Mouse (Mus musculus) kidney, embryonic 16.5 days (tissue): ENCODE measurements around the gene Rsph6a. TPM values are rescaled to one million over a fixed set of nuclear protein-coding genes. Genes with fewer than 3 reads are reported as not detected.

Source experiments
- ATAC-seq: fragments of 200-750 bp; cut with Nextera tagmentation; 2 replicates; pipeline ENCODE4 v1.8.0; 2017; ENCODE audit warnings: moderate TSS enrichment; ENCODE audit not compliant: low FRiP score, low TSS enrichment
- H3K27ac ChIP-seq: fragments of 300-500 bp; sonication (generic); 2 replicates; pipeline ENCODE4 v1.5.1; 2014; ENCODE audit warnings: low read length
- H3K27me3 ChIP-seq: fragments of 300-500 bp; sonication (generic); 2 replicates; pipeline ENCODE4 v1.6.1; 2014; ENCODE audit warnings: low read length, control low read depth, mixed read lengths; ENCODE audit not compliant: insufficient read depth
- H3K36me3 ChIP-seq: fragments of 300-500 bp; sonication (generic); 2 replicates; pipeline ENCODE4 v1.6.1; 2014; ENCODE audit warnings: low read length, control low read depth, mixed read lengths; ENCODE audit not compliant: insufficient read depth
- H3K4me1 ChIP-seq: fragments of 300-500 bp; sonication (generic); 2 replicates; pipeline ENCODE4 v1.6.1; 2014; ENCODE audit warnings: low read length, control low read depth, mixed read lengths; ENCODE audit not compliant: insufficient read depth
- H3K4me2 ChIP-seq: fragments of 300-500 bp; sonication (generic); replicated peaks from 2 replicates; pipeline ENCODE4 v1.6.1; 2014; ENCODE audit warnings: low read depth, low read length
- H3K4me3 ChIP-seq: fragments of 300-500 bp; sonication (generic); 2 replicates; pipeline ENCODE4 v1.5.1; 2014; ENCODE audit warnings: mild to moderate bottlenecking, low read length
- H3K9ac ChIP-seq: fragments of 300-500 bp; sonication (generic); replicated peaks from 2 replicates; pipeline ENCODE4 v1.6.1; 2014; ENCODE audit warnings: low read length
- H3K9me3 ChIP-seq: fragments of 300-500 bp; sonication (generic); 2 replicates; pipeline ENCODE4 v1.6.1; 2016; ENCODE audit warnings: low read length, control low read depth
- WGBS: fragments of 180-500 bp; shearing (Covaris S2); extraction: QIAGEN DNeasy Blood & Tissue Kit; methylation state at CpG from one replicate; pipeline ENCODE4 v1.1.7; 2014; 5-methylcytosine and 5-hydroxymethylcytosine counted together
- polyA plus RNA-seq: library from polyadenylated mRNA; unstranded; fragments of >200 nt; fragmentation: Nextera tagmentation; extraction: Ambion mirVana; gene quantifications from 2 replicates; pipeline ENCODE4 v1.2.1, GENCODE M21; 2015

The Rsph6a gene
- polyA plus RNA-seq, 1 experiment from 2014 or later: not detected

DNA sequence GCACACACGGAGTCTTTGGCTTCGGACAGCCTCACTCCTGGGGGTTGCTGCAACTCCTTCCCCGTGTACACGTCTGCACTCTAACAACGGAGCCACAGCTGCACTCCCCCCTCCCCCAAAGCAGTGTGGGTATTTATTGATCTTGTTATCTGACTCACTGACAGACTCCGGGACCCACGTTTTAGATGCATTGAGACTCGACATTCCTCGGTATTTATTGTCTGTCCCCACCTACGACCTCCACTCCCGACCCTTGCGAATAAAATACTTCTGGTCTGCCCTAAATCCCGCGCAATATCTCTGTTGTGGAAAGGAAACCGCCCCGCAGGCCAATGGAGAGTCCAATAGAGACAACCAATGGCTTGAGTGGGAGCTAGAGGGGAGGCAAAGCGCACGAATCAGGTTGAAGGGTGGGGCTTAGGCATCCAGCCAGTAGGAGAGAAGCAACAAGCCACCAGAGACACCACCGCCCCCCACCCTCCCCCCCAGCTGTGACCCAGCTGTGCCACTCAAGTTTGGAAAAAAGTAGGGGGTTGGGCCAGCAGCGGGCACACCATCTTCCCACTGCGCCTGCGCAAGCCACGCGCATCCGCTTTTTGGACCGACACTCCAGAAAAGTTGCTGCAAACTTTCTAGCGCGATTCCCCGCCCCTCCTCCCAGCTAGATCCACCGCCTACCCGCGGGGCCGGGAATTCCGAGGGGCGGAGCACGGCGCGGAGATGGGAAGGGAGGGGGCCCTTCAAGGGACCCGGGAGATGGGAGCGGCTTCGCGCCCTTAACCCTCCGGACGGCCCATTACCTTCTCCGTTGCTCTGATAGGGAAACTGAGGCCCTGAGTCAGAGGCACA, 39.3 kb downstream of the Rsph6a start:
- peak overlapping the region; percentile 99 for H3K27ac ChIP-seq
- peak overlapping the region; percentile 84 for H3K4me3 ChIP-seq
- peak overlapping the region; percentile 93 for H3K9ac ChIP-seq
- peaks cover 11% of the 10 kb centered on the region; the same call in 1 of the 2 replicates for H3K36me3 ChIP-seq
- H3K4me2 ChIP-seq: peak overlapping the region; percentile 93
- H3K9me3 ChIP-seq: no peaks in the 10 kb centered on the region
- under 1% methylated on average over 45 of the region's 45 CpGs for WGBS
- peaks cover 38% of the 10 kb centered on the region for H3K4me1 ChIP-seq
- peak; percentile 87 for ATAC-seq
- H3K27me3 ChIP-seq: no peaks in the 10 kb centered on the region

DNA sequence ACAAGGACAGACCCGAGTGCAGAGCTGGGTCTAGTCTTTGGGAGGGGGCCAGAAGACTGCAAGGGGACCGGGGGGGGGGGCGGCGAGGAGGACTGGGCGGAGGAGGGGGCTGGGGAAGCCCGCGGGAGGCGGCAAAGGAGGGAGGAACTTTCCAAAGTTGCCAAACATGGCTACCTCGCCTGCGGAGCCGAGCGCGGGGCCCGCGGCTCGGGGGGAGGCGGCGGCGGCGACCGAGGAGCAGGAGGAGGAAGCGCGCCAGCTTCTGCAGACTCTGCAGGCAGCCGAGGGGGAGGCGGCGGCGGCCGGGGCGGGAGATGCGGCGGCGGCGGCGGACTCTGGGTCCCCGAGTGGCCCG, 40.0 kb downstream of the Rsph6a start, which contains the start of gene Six5:
Six5 (plus strand) TSS at position 124 of the 355 bp plus-strand sequence.
- Histone ChIP-seq H3K27me3 (no peaks in the 10 kb centered on the region), H3K4me2 (peak within 1 kb of the TSS; percentile 93), H3K27ac (peak within 1 kb of the TSS; percentile 99), H3K36me3 (peaks cover 10% of the 10 kb centered on the region; the same call in 1 of the 2 replicates), H3K9ac (peak within 1 kb of the TSS; percentile 93), H3K4me1 (peaks cover 38% of the 10 kb centered on the region), H3K9me3 (no peaks in the 10 kb centered on the region), H3K4me3 (peak within 1 kb of the TSS; percentile 84)
- no peak for ATAC-seq
- WGBS: 0% methylated on average over 9 of the region's 36 CpGs

DNA sequence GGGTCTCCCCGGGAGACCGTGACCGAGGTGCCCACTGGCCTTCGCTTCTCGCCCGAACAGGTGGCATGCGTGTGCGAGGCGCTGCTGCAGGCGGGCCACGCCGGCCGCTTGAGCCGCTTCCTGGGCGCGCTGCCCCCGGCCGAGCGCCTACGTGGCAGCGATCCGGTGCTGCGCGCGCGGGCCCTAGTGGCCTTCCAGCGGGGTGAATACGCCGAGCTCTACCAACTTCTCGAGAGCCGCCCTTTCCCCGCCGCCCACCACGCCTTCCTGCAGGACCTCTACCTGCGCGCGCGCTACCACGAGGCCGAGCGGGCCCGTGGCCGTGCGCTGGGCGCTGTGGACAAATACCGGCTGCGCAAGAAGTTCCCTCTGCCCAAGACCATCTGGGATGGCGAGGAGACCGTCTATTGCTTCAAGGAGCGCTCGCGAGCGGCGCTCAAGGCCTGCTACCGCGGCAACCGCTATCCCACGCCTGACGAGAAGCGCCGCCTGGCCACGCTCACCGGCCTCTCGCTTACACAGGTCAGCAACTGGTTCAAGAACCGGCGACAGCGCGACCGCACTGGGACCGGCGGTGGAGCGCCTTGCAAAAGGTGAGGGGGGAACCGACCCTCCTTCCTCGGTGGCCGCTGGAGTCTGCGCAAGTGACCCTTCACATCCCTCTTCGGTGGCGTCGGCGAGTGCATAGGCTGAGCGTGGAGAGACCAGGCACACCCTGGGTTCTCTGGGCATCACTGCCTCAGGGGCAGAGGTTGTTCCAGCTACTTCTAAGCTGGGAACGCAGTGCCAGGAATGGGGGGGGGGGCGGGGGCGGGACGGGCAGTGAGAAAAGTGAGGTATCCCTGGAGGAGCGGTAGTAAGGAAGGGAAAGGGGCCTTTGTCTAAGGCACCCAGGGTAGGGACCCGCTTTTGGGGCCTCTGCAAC, 40.6 kb downstream of the Rsph6a start:
- H3K36me3 ChIP-seq: peaks cover 10% of the 10 kb centered on the region; the same call in 1 of the 2 replicates
- peak overlapping the region; percentile 84 for H3K4me3 ChIP-seq
- peak overlapping the region; percentile 93 for H3K9ac ChIP-seq
- WGBS: under 1% methylated on average over 86 of the region's 87 CpGs
- peak overlapping the region; percentile 93 for H3K4me2 ChIP-seq
- no peak; the same call in 1 of the 2 replicates for ATAC-seq
- no peaks in the 10 kb centered on the region for H3K9me3 ChIP-seq
- H3K4me1 ChIP-seq: peaks cover 38% of the 10 kb centered on the region
- peak overlapping the region; percentile 99 for H3K27ac ChIP-seq
- no peaks in the 10 kb centered on the region for H3K27me3 ChIP-seq

DNA sequence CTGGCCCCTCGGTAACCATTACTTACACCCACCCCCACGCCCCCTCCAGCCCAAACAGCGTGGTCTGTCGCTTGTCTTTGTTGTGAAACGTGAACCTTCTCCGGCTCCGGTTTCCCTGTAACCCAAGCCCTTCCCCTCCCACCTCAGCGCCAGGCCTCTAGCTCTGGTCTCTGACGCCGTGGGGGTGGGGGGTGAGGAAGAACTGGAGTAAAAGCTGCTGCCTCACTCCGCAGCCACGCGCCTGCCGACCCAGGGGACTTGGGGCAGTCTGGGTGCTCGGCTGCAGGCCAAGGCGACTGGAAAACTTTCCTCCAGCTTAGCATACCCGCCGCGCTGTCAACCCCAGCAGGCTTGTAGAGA, 41.2 kb downstream of the Rsph6a start:
- ATAC-seq: peak; percentile 14; the same call in 1 of the 2 replicates
- Histone ChIP-seq H3K4me3 (peak overlapping the region; percentile 84), H3K27me3 (no peaks in the 10 kb centered on the region), H3K9ac (peak overlapping the region; percentile 93), H3K27ac (peak overlapping the region; percentile 99), H3K4me2 (peak overlapping the region; percentile 93), H3K9me3 (no peaks in the 10 kb centered on the region), H3K36me3 (peaks cover 10% of the 10 kb centered on the region; the same call in 1 of the 2 replicates), H3K4me1 (peaks cover 38% of the 10 kb centered on the region)
- WGBS: under 1% methylated on average over 19 of the region's 19 CpGs

DNA sequence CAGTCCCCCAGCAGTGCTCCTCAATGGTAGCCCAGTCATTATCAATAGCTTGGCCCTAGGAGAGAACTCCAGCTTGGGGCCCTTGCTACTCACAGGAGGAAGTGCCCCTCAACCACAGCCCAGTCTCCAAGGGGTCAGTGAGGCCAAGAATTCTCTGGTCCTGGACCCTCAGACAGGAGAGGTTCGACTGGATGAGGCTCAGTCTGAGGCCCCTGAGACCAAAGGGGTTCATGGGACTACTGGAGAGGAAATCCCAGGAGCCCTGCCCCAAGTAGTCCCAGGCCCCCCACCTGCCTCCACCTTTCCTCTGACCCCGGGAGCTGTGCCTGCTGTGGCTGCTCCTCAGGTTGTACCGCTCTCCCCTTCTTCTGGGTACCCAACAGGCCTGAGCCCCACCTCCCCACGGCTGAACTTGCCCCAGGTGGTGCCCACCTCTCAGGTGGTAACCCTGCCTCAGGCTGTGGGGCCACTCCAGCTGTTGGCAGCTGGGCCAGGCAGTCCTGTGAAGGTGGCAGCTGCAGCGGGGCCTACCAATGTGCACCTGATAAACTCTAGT, 42.0 kb downstream of the Rsph6a start:
- WGBS: 47% methylated on average over 5 of the region's 5 CpGs
- no peaks in the 10 kb centered on the region for H3K27me3 ChIP-seq
- peaks cover 38% of the 10 kb centered on the region for H3K4me1 ChIP-seq
- peak overlapping the region; percentile 99 for H3K27ac ChIP-seq
- H3K9me3 ChIP-seq: no peaks in the 10 kb centered on the region
- H3K9ac ChIP-seq: peak overlapping the region; percentile 93
- H3K4me3 ChIP-seq: peak overlapping the region; percentile 84
- ATAC-seq: no peak
- peaks cover 10% of the 10 kb centered on the region; the same call in 1 of the 2 replicates for H3K36me3 ChIP-seq
- H3K4me2 ChIP-seq: peak overlapping the region; percentile 93

- H3K36me3 ChIP-seq: peaks cover 10% of the 10 kb centered on the region; the same call in 1 of the 2 replicates
- 52% methylated on average over 2 of the region's 2 CpGs for WGBS
- no peak overlapping the region for H3K9ac ChIP-seq
- H3K27ac ChIP-seq: no peak overlapping the region
- no peaks in the 10 kb centered on the region for H3K9me3 ChIP-seq
- H3K27me3 ChIP-seq: no peaks in the 10 kb centered on the region
- no peak overlapping the region for H3K4me3 ChIP-seq
- no peak for ATAC-seq
- peak overlapping the region; percentile 93; the same call in 1 of the 2 replicates for H3K4me2 ChIP-seq
- peaks cover 31% of the 10 kb centered on the region for H3K4me1 ChIP-seq
Measured at GRCm38 (mm10) chr7:19097217-19097616, 42.7 kb downstream of the Rsph6a start.

DNA sequence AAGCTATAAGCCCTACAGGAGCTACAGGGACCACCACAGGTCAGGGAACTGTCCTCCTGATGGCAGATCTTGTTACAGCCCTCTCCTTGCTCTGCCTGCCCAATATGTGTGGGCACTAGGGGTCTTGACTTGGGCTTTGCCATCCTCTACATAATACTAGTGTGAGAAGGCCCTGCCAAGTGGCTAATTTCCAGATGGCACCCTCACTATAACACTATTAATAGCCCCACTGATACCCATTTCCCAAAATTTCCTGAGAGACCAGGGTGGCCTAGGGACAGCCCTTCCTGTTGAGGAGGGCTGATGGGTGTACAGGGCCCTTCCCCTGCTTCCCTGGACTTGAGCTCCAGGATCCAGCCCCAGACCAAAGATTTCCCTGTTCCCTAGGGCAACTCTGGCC, 43.4 kb downstream of the Rsph6a start:
- Histone ChIP-seq H3K9me3 (no peaks in the 10 kb centered on the region), H3K27ac (no peak overlapping the region), H3K4me3 (no peak overlapping the region), H3K27me3 (no peaks in the 10 kb centered on the region), H3K9ac (no peak overlapping the region), H3K4me1 (peaks cover 24% of the 10 kb centered on the region), H3K36me3 (peaks cover 10% of the 10 kb centered on the region; the same call in 1 of the 2 replicates), H3K4me2 (no peak overlapping the region)
- ATAC-seq: no peak

DNA sequence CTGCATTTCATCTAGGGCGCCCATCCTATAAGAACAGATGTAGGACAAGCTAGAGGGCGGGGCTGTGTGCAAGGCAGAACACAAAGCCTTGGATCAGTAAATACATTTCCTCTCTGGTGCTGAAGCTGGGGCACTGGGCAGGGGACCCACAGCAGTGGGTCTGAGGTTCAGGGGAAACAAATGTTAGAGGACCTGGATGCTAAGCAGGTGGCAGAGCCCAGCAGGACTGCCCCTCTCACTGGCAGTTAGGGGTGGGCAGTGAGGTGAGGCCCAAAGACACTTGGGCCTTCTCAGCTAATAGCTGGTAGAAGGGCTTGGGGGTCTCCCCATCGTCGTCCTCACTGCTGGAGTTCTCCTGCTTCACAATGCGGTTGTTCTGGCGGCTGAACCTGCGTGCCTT, 44.3 kb downstream of the Rsph6a start:
- Histone ChIP-seq H3K36me3 (peaks cover 10% of the 10 kb centered on the region; the same call in 1 of the 2 replicates), H3K4me2 (no peak overlapping the region), H3K27ac (no peak overlapping the region), H3K4me1 (peaks cover 18% of the 10 kb centered on the region), H3K9me3 (no peaks in the 10 kb centered on the region), H3K27me3 (no peaks in the 10 kb centered on the region), H3K9ac (no peak overlapping the region), H3K4me3 (no peak overlapping the region)
- ATAC-seq: no peak
- WGBS: 69% methylated on average over 7 of the region's 7 CpGs

DNA sequence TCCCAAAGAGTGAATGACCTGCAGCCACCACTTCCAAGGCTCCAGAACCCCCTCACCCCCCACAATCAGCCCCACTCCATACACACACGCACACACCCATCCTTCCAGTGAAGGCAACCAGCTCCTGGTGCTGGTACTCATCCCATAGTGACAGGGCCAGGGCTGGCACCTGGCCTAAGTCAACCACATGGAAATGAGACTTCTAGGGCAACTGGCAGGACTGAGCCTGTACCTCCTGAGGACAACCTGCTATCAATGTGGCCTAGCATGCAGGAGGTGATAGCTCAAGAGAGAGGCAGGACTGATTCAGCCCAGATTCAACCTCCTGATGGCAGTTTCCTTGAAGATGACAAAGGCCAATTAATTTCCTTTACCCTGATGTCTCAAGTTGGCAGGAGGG, 45.8 kb downstream of the Rsph6a start:
- WGBS: 83% methylated on average over 1 of the region's 1 CpGs
- Histone ChIP-seq H3K27ac (no peak overlapping the region), H3K4me1 (peaks cover 18% of the 10 kb centered on the region), H3K36me3 (peaks cover 10% of the 10 kb centered on the region; the same call in 1 of the 2 replicates), H3K9ac (no peak overlapping the region), H3K4me3 (no peak overlapping the region), H3K4me2 (no peak overlapping the region), H3K27me3 (no peaks in the 10 kb centered on the region), H3K9me3 (no peaks in the 10 kb centered on the region)
- no peak for ATAC-seq
